Mouse (Mus musculus) megakaryocyte, embryonic 14.5 days (primary cell): ENCODE data around the gene Ppp2r2c.

ENCODE experiments used
- FLI1 ChIP-seq: IDR thresholded peaks from 2 replicates; pipeline ENCODE4 v1.6.1; 2012; ENCODE audit warnings: low read length, inconsistent platforms, mixed read lengths
- GATA1 ChIP-seq: IDR thresholded peaks from 3 replicates; pipeline ENCODE4 v1.6.1; 2012; ENCODE audit warnings: mixed read lengths, low read length, inconsistent platforms, borderline replicate concordance

DNA sequence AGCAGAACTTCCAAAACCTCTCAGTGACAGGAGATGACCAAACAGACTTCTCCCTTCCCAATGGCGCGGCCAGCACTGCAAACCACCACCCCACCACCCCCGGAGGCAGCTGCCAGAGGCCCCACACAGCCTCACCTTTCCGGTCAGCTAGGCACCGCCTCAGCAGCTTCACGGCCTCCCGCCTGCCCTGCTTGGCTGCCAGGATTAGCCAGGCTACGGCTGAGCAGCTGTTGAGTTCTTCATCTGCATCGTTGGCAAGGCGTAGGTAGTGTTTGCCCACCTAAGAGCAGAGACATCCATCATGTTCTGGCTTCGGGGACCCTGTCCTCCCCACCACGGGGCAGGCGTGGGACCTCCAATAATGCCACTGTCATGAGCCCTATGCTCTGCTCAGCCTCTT lies 107.0 kb downstream of the Ppp2r2c start:
- TF ChIP-seq GATA1 = no peak
- no peak for TF ChIP-seq FLI1
